Mouse (Mus musculus): ENCODE data around the gene Uxs1.

- TF ChIP-seq CTCF (IDR thresholded peaks at IDR 0.05; ENCODE audit: insufficient read depth, low read length) (no peak), POLR2A (IDR thresholded peaks at IDR 0.05; ENCODE audit: borderline replicate concordance, extremely low read depth, low read depth, low read length) (no peak)
Measured at GRCm38 (mm10) chr1:43782680-43783079, 44.9 kb downstream of the Uxs1 start.

Measured in lung, adult 2 months (tissue).